Mouse (Mus musculus): ENCODE measurements around the gene Erg.

Gene Erg

DNA sequence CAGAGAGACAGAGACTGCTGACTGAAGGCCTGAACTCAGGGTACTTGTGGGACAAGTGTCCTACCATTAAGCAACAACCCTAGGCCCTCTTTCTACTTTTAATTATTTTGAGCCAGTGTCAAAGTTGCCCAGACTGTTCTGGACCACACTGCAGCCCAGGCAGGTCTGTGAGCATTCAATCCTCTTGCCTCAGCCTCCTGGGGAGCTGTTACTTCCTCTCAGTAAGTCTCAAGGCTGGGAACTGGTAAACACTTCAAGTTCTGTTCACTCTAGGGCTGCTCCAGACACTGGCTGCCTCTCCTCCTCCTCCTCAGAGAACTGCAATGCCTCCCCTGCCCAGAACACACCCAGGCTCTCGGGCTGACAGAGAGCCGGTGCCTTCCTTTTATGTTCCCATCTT, 140.0 kb downstream of the Erg start:
- DNase-seq (ENCODE audit: low spot score in 2 of 2), result no peak

DNA sequence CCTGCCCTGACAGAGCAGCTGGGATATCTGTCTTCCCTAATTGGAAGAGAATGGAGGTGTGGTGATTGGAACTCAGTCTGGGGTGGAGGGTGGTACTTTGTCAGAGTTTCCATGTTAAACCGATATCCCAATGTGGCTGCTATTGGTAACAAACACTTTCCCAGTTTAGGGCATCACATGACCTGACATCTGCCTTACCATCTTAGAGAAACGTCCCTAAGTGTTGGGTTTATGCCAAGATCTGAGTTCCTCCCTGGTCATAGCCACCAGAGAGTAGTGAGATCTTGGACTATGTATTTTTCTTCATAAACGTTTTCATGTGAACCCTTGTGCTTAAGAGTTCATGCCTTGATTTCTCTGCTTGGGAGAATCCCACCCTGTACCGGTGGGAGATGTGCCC, 144.4 kb downstream of the Erg start:
- DNase-seq (ENCODE audit: low spot score in 2 of 2), result no peak

DNA sequence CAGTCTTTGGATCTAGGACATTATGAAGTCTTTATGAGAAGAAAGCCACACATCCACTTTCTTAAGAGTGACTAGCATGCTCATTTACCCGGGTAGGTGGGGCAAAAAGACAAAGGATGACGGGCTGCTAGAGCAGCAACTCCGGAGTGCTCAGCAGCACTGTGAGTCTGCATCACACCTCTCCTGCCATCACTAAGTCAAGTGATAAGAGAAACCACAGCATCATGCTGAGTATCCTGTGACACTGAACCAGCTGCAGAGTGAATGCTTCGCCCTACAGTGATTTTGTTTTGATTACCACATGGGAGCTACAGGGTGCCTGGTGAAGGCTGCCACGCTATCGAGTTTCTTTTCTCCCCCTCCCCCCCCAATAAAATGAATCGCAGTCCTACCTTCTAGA, 145.2 kb downstream of the Erg start:
- no peak for DNase-seq (ENCODE audit: low spot score in 2 of 2)

DNA sequence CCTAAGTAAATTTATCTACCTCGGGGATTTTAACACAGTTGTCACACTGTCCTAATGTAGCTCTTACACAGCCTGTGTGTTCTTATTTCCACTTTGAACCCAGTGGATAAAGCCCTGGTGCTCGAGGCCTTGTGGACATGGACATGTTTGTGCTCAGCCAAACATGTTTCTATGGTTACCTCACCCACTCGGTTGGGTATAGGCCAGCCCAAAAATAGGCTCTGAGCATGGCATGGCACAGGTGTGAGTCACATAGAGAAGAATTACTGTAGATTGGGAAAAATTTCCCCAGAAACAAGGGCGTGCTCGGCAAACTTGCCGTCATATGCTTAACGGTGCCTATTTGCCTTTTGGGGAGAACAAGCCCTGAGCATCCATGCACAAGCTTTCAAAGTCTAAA, 146.1 kb downstream of the Erg start:
- peak; percentile 38 to 55 for DNase-seq (ENCODE audit: low spot score in 2 of 2)

DNA sequence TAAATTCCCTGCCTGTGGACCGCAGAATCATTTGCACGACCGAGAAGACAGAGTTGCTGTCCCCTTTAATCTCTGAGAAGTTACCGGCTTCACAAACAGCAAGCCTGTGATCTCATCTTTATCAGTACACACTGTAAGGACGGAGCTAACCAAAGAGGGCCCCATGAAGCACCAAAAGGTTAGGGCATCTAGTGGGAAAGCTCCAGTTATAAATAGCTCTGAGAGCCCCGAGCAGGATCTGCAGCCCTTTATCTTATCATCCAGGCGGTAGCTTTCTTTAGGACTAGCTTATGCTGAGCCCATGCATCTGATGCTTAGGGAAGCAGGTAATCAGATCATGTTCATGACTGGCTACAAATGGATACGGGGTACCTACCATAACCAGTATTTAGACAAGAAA, 146.6 kb downstream of the Erg start:
- DNase-seq (ENCODE audit: low spot score in 2 of 2), result no peak

DNA sequence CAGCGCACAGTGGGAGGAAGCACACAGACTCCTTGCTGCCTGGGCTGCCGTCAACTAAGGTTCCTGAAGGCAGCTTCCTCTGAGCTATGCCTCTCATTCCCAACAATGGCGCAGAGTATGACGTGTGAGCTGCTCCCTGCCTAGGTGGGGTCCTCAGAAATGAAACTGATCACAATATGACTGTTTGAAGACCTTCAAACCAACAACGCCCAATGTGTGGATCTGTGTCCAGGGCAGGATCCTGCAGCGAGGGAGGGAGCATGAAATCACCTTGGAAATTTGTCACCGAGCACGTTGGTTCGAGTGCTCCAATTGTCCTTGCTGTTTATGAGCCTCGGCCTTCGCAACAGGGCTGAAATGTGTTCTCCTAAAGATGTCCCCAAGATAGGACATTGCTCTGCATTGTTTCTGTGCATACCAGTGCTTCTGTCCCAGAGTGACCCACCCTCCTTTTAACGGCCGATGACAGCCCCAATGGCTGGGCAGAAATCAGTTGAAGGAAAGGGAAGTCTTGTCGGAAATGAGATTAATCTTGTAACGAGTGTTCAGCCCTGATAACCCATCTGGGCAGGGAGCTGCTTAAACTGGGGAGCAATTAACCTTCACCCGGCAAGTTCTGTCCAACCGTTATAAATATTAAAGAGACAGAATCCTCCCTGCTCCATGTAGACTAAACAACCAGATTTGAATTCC, 147.4 kb downstream of the Erg start:
- no peak for DNase-seq (ENCODE audit: low spot score in 2 of 2)

DNA sequence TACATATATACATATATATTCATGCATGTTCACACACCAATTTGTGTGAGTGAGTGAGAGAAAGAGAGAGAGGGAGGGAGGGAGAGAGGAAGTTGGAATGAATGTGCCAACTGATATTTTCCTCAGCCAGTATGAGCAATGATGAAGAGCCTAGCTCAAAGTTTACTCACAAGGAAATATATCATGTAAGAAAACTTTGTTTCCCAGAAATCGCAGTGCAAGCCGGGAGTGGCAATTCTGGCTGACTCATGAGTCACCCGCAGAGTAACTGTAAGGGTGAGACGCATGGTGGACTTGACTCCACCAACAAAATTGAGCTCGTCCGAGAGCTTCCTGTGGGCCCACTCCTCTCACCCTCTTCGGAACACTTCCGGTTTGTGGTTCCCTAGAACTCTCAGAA, 149.8 kb downstream of the Erg start:
- DNase-seq (ENCODE audit: low spot score in 2 of 2), result no peak

DNA sequence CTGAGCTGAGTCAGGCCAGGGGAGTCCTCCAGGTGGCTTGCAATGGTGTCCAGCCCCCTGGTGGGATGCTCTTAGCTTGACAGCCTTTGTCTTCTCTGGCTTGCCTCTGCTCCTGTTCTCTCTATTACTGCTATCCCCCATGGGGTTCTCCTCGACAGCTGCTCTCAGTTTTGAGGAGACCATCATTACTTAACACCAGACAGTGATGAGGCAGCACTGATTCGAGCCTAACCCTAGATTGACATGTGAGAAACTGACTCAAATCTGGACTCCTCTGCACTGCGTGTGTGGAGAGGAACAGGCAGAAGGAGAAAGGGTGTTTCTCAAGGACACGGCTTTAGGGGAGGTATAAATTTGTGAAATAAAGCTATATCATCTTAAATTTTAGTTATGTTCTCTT, 150.3 kb downstream of the Erg start:
- no peak for DNase-seq (ENCODE audit: low spot score in 2 of 2)

DNA sequence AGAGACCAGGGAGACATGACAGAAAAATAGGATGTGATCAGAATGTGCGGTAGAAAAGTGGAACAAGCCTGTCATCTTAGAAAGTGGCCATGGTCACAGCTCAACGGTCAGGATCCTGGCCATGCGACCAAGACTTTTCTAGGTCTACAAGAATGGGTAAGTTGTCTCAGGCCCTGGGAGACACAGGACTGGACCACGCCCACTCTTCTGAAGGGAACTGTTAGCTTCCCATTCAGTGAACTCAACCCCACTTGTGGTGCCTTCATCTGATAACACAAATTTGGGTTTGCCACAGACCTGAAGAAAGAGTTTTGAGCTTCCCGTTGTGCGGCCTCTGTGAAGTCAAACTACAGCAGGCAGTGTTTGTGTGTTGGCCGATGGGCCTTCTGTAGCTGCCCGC, 152.0 kb downstream of the Erg start:
- no peak for DNase-seq (ENCODE audit: low spot score in 2 of 2)

DNA sequence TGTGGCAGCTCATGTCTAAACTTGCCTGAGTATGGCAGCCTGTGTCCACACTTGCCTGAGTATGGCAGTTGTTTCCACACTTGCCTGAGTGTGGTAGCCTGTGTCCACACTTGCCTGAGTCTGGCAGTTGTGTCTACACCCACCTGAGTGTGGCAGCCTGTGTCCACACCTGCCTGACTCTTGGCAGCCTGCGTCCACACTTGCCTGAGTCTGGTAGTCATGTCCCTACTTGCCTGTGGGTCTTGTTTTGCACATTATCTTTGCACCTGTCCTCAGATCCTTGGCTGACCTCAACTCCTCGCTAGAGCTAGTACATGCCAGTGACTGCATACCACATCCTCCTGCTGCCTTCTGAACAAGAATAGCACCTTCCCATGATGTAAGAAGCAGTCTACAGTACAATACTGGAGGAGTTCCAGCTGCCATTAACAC, 153.8 kb downstream of the Erg start:
- no peak for DNase-seq (ENCODE audit: low spot score in 2 of 2)

DNA sequence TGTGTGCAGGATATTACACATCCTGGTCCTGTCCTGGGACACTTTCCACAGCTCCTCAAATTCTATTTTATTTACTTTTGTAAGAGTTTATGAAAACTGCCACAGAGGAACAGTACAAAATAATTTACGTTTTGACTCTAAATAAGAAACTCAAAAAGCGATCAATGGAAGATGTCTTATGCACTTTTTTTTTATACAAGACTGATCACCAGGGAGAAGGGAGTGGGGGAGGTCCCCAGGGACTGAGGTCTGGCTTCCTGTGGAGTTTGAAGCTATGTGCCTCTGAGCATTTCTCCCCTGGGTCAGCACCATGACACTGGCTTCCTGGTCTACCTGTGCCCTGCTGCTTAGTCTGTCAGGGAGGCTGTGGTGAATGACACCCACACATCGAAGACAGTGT, 156.5 kb downstream of the Erg start:
- DNase-seq (ENCODE audit: low spot score in 2 of 2), result no peak

DNA sequence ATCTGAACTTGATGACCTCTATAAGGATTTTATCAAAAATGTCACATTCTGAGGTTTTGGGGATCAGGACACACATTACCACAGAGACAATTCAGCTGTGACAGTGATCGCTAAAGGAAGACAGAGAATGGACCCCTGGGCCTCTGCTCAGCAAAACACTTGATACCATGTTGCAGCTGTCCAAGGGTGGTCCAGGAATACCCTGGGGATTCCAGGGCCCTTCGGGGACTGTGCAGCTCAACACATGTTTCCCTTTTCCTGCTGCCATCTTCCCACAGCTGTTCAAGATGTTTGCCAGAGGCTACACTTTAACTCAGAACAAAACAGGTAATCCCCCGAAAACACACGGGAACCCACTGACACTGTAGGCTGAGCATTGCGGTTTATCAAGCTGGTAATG, 158.2 kb downstream of the Erg start:
- no peak for DNase-seq (ENCODE audit: low spot score in 2 of 2)

DNA sequence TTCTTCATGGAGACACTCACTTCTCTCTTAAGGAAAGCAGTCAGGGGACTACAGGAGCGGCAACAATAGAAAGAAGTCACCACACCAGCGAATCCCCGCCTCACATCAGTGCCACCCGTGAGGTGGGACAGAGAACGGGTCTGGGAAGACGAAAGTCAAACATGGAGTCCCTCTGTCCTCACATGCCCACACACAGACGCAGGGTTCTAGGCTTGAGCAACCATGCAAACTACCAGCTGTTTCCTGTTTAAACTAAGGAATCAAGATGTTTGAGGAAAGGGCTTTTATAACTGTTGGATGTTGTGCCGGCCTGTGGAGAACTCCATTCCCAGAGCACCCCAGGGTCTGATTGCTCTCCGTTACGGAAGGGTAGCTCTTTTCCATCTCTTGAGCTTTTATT, 158.9 kb downstream of the Erg start:
- DNase-seq (ENCODE audit: low spot score in 2 of 2), result no peak

DNA sequence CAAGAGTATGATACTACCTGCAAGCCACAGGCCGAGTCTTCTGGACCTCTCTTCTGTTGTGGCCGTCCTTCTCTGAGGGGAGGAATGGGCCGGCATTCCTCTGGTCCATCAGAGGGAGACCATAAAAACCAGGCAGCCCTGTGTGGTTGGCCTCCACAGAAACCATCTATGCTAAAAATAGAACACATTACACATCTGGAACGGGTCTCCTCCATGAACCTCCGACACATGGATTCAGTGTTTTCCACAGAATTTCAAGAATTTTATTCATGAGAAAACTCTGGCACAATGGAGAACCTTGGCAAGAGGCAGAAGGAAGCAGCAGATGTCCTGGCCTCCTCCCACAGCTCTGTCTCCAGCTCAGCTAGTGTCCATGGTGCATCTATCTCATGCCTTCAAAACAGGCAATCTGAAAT, 163.7 kb downstream of the Erg start:
- no peak for DNase-seq (ENCODE audit: low spot score in 2 of 2)

DNA sequence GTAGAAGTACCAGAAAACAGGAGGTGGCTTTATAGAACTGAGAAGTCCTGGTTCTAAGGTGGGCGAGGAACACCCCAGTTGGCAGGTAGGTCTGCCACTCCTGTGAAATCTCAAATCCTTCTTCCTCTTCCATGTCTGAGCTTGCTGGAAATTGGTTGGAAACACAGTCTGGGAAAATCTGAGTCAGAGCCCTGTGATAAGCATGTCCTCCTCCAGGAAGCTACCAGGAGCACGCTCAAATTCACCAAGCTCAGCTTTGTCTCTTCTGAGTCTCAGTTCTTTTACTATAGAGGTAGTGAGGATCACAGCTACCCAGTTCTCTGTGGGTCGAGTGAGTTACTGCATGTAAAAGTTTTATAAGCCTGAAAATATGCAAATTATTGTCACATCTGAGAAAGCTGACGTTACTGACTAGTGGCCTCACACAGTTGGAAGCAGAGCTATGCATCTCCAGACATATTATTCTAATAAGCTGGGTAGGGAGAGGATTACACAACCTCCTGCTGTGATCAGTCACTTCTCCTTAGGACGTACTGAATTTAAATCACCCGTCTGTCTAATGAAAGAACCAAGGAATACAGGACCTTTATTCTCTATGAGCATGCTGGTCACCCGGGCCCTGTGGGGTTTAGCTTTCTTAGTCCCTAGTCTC, 165.0 kb downstream of the Erg start:
- DNase-seq (ENCODE audit: low spot score in 2 of 2), result no peak

DNA sequence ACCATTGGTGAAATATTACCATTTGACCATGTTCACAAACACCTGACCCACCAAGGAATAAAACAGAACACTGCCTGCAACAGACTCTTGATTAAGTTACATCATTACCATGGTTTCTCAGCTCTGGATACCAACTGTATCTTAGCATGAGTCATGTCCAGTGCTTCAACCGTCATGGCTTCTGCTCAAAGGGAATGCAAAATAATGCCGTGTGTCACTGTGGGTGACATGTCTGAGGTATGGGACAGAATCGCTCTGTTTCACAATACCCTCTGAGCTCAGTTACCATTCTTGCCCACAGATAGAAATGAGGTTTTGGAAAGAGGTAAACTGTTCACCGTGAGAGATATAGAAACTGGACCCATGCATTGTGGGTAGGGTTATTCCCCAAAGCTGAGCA, 170.5 kb downstream of the Erg start:
- no peak for DNase-seq (ENCODE audit: low spot score in 2 of 2)

DNA sequence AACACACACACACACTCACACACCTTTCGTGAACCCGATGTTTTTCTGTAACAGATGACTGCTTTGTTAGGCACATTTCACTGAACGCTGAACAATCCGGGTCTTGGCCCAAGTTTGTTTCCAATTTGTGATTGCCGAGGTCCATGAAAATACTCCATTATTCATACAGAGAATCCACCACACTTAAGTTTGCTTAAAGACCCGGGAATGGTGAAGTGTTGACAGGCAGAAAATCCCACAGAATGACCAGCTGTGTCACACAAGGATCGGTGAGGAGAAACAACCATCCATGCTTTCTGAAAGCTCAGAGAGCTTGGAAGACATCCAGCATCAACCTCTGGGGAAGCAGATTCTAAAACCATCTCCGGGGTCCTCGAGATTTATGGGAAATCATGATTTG, 171.0 kb downstream of the Erg start:
- no peak for DNase-seq (ENCODE audit: low spot score in 2 of 2)

DNA sequence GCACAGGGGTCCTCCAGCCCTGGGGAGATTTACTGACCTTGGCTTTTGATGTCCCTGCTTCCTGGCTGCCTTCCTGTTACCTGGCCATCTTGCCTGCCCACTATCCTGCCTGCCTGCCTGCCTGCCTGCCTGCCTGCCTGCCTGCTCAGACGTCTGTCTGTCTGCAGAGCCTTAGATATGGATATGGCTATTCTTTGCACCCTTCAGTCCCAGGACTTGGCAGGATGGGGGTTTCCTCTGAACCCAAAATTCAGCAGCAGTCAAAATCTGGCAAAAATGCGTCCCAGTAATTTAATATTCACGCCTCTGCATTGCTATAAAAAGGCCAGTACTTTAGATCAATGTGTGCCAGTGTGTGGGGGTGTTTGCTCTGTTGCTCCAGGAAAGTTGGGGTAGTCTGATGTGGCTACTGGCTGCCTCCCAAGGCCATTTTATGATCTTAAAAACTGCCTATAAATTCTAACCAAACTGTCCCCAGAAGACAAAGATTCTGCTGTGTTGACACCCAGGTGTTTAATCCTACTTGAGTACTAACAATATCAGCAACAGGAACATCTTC, 172.9 kb downstream of the Erg start:
- no peak for DNase-seq (ENCODE audit: low spot score in 2 of 2)

DNA sequence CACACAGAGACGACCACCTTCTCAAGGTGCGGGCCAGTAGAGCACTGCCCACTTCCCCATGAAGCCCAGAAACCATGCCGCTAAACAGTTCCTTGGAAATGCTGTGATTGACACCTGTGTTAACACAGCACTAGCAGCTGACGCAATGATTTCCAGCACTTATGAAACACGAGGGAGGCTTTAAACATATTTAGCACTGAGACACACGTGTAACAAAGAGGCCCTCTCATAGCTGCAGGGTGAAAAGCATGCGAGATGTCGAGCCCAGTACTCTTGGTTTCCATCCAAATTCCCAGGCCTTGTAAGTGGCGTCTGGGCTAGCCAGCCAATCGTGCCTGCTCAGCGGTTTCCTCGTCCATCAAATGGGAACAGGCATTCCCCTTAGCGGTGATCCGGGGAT, 178.3 kb downstream of the Erg start:
- DNase-seq (ENCODE audit: low spot score in 2 of 2), result no peak

DNA sequence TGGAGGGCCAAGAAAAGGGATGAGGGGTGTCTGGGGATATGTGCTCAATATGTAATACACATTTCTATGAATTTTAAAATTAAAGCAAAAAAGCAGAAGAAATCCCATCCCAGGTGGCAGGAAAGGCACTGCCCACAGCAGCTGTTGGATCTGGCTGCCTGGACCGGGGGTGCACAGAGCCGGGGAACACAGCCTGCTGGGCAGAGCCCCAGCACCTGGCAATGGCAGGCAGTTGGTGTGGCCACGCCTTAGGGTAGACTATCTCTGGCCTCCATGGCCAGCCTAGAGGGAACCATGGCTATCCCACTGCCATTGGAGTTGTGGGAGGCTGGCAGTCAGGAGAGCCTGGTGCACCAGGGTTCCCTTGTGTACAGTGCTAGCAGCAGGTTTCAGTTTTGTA, 180.9 kb downstream of the Erg start:
- DNase-seq (ENCODE audit: low spot score in 2 of 2), result no peak

DNA sequence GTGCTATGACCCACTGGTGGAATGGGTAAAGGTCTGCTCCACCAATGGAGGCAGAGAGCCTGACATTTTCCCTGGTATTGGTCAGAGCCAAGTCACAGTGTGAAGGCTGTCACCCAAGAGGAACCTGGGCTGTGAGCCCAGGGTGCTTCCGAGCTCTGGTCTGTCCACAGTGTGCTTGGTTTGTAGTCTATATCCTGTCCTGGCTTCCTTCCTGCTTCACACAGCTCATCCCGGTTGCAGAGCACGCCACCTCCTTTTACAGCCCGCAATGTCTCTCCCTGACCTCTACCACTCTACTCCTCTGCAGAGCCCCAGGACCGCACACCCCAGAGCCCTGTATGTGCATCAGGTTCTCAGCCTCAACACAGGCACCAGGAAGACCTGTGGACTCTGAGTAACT, 182.9 kb downstream of the Erg start:
- DNase-seq (ENCODE audit: low spot score in 2 of 2), result no peak

DNA sequence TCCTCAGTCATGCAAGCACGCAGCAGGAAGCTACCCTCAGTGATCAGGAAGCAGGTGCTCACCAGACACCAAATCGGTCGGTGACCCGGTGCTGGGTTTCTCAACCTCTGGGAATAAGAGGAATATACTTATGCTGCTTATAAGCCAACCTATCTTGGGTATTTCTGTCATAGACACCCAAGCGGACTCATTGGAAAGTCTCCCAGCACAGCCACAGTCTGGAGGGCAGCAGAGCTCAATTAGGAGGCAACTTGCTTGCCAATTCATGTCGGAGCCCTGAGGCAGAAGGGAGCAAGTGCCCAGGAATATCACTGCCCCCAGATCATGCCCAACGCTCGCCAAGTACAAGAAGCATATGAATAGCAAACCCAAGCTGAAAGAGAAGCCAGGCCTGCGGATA, 184.5 kb downstream of the Erg start:
- no peak for DNase-seq (ENCODE audit: low spot score in 2 of 2)

DNA sequence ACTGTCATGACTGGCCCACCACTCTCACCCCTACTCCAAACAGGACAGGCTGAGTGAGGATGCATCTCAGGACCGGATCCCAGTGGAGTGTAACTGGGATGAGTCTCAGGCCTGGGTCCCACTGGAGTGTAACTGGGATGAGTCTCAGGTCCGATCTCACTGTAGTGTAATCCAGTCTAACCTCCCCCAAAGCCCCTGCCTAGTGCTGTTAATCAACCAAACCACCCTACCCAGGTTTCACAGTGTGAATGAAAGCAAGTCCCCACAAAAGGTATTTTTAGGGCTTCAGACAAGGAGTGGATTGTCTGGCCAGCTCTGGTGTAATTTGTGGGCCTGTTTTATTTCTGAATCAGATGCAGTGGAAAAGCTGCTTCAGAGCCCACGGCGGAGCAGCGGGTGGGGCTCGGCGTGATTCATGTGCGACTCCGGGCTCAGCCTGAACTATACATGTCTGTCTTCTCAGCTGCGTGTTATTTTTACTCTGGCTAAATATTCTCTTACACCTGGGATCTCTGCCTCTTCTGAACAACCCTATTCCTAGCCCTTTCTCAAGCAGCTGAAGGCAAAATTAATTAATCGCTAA, 187.5 kb downstream of the Erg start:
- peak in 1 of 2 experiments; percentile 36 for DNase-seq (ENCODE audit: low spot score in 2 of 2)

Measured in frontal cortex, postnatal 36 days (tissue).